Mouse (Mus musculus) right cerebral cortex, adult 18-20 months (tissue): ENCODE measurements around the gene Vil1.

ENCODE experiments used
- DNase-seq: peaks from one replicate; pipeline ENCODE4 v3.0.0; 2022; ENCODE audit warnings: mixed read lengths

The Vil1 gene

GRCm38 (mm10) chr1:74418747-74419439, 9.7 kb downstream of the Vil1 start:
- no peak for DNase-seq

DNA sequence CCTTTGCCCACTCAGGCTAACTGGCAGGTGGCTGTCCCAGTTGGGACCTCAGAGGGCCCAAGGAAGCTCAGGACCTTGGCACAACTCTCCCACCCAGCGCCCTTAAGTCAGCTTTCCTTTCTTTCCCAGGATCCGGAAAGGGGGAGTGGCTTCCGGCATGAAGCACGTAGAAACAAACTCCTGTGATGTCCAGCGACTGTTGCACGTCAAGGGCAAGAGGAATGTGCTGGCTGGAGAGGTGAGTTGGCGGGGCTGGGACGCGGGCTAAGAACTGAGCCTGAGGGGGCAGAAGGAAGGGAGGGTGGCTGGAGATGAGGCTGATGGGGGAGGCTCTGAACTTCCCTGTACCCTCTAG, 10.2 kb downstream of the Vil1 start:
- DNase-seq = no peak

DNA sequence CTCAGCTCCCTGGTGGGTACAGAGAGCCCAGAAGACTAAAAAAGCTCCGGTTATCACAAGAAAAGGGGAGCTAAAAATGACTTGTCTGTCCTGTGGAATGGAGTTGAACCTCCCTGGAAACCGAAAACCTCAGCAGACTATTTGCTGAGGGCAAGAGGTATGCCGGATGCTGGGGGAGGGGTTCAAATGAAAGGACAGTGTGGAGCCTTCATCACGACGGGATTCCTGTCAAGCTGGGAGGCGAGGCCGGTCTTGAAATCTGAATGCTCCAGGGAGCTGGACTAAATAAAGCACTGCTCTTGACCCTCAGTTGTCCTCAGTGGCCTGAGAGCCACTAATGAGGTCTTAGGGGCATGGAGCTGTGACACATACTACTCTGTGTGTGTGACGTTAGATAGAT, 14.0 kb downstream of the Vil1 start:
- no peak for DNase-seq

DNA sequence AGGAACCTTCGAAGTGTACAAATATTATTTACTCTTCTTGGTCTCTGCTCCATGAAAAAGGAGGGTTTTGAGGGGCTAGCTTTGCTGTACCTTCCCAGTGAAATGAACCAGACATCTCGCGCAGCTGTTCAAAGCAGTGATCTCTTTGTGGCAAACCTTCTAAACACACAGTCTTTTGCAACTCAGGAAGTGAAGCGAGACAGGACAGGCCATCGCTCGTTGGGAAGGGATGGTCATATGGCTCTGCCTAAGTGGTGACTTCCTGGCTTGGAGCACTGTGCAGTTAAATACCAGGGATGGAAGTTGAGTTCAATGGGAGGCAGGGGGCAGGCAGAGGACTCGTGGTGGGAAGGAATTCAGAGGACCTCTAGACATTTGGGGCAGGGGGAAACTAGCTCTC, 16.7 kb downstream of the Vil1 start:
- DNase-seq = no peak

DNA sequence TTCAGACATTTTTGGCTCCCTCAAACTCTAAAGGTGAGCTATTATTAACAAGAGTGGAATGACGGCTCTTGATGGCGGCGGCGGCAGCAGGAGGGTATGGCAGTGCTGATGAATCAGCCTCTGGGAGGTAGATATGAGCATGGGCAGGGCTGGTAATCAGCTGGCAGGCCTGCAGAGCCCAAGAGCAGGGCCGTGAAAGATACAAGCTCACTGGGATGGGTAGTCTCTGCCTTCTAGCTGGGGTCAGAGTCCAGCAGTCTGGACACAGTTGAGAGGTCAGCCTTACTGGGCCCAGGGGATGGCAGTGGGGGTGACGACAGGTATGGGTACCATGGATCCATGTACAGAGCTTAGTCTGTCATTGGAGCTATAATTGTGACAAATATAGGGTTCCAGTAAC, 24.0 kb downstream of the Vil1 start:
- DNase-seq = no peak

DNA sequence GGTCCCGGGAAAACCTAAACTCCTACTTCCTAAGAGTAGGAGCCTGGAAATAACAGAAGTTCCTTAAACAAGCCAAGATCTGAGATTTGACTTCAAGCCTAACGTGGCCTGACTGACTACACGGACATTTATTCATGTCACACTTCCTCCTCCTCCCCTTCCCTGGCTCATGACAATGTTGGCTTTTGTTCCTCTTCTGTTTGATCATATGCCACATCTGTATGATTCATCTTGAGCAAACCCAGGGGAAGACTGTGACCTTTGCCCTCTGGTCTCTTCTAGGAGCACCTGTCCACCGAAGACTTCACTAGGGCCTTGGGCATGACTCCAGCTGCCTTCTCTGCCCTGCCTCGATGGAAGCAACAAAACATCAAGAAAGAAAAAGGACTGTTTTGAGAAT, 25.4 kb downstream of the Vil1 start:
- DNase-seq = no peak

DNA sequence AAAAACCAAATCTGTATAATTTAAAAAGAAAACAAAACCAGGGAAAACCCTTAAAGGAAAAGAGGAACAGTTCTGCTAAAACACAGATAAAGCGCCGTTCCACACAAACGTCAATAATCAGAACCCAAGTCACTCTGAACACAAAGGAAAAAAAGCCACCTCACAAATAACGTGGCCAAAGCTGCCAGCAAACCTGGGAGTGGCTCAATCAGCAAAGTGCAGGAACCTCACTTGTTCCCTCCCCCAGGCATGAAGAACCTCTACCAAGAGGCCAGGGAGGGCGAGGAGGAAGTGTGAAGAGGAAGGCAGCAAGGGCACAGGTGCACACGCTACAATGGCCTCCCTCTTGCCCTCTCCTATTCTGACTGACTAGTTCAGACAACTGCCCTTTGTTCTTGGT, 26.4 kb downstream of the Vil1 start:
- DNase-seq = no peak

DNA sequence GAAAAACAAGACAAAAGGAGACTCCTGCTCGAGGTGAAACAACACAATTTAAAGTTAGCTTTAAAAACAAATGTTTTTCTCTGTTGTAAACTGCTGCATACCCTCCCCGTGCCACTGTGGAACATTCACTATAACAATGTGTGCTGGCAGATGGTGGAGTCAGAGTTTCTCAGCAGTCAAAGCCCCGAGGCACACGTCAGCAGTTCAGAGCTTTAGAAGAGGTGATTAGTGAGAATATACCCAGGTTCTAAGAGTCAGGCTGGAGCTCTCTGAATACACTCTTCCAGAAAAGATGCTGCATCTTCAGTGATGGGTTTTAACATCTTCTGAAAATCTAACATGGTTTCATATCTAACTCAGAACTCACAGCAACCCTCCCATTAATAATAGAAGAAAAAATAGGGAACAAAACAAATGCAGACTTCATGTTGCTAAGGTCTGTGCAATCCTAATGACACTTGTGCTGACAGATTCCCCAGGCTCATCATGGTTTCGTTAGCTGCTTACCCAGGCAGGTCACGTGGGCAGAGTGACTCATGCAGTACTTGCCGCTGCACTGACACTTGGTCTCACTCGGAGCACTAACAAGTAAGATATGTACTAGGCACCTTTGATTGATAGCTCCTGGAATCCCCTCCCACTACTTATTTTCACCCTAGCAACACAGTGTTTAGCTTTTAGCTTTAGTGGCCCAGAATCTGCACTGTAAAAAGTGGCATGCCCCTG, 28.7 kb downstream of the Vil1 start:
- DNase-seq = peak; percentile 81

- DNase-seq = peak; percentile 63
Observed at GRCm38 (mm10) chr1:74439166-74439876, 30.1 kb downstream of the Vil1 start.

GRCm38 (mm10) chr1:74444538-74444937, 35.4 kb downstream of the Vil1 start:
- no peak for DNase-seq

- no peak for DNase-seq
Observed at GRCm38 (mm10) chr1:74452611-74453045, 43.5 kb downstream of the Vil1 start.

- DNase-seq = peak; percentile 41
Observed at GRCm38 (mm10) chr1:74460273-74460672, 51.1 kb downstream of the Vil1 start.
